Mouse (Mus musculus) liver, embryonic 14.5 days (tissue): ENCODE results near the gene Nudt9. TPM values are rescaled to one million over a fixed set of nuclear protein-coding genes. Genes with fewer than 3 reads are reported as not detected.
A peak's percentile ranks its signal among the peaks of the same experiment; 100 is the strongest.

ENCODE experiments used
- ATAC-seq: fragments of 200-750 bp; cut with Nextera tagmentation; 2 replicates; pipeline ENCODE4 v1.8.0; 2017; ENCODE audit warnings: moderate number of reproducible peaks, mild to moderate bottlenecking, moderate library complexity; ENCODE audit not compliant: insufficient read depth
- DNase-seq, 3 experiments: peaks; one replicate each; pipeline ENCODE4 v3.0.0-alpha.2; 2012 to 2013; ENCODE audit warnings: low read depth in 3 of 3, low spot score in 3 of 3
- H3K27ac ChIP-seq: fragments of 300-500 bp; sonication (generic); 2 replicates; pipeline ENCODE4 v1.5.1; 2014; ENCODE audit warnings: moderate library complexity, mild to moderate bottlenecking, control low read depth, inconsistent platforms
- H3K27me3 ChIP-seq: fragments of 300-500 bp; sonication (generic); 2 replicates; pipeline ENCODE4 v1.6.1; 2014; ENCODE audit warnings: mild to moderate bottlenecking, low read length, moderate library complexity; ENCODE audit not compliant: control insufficient read depth, insufficient read depth
- H3K36me3 ChIP-seq: fragments of 300-500 bp; sonication (generic); replicated peaks from 2 replicates; pipeline ENCODE4 v1.6.1; 2014; ENCODE audit warnings: low read depth; ENCODE audit not compliant: control insufficient read depth, insufficient read depth
- H3K4me1 ChIP-seq, 2 experiments: fragments of 200-500 bp in 1 of 2; fragments of 300-500 bp in 1 of 2; sonication (generic) in 1 of 2; replicated peaks; 2 replicates each; pipeline ENCODE4 v1.6.1; 2012 to 2014; ENCODE audit warnings: antibody characterized with exemption in 1 of 2, inconsistent platforms in 1 of 2, low read length in 1 of 2; ENCODE audit not compliant: control insufficient read depth in 2 of 2, insufficient read depth in 2 of 2
- H3K4me2 ChIP-seq: fragments of 300-500 bp; sonication (generic); 2 replicates; pipeline ENCODE4 v1.6.1; 2014; ENCODE audit warnings: low read depth, mild to moderate bottlenecking, control low read depth, moderate library complexity
- H3K4me3 ChIP-seq, 2 experiments: fragments of 200-500 bp in 1 of 2; fragments of 300-500 bp in 1 of 2; sonication (generic) in 1 of 2; 2 replicates each; pipeline ENCODE4 v1.5.1; 2012 to 2014; ENCODE audit warnings: low read depth in 2 of 2, low read length in 2 of 2, mild to moderate bottlenecking in 2 of 2, control low read depth in 1 of 2, inconsistent platforms in 1 of 2, moderate library complexity in 1 of 2; ENCODE audit not compliant: insufficient read depth in 1 of 2
- H3K9ac ChIP-seq: fragments of 300-500 bp; sonication (generic); replicated peaks from 2 replicates; pipeline ENCODE4 v1.6.1; 2014; ENCODE audit warnings: mild to moderate bottlenecking, control low read depth, moderate library complexity
- H3K9me3 ChIP-seq: fragments of 300-500 bp; sonication (generic); 2 replicates; pipeline ENCODE4 v1.6.1; 2016; ENCODE audit warnings: low read length, mixed read lengths; ENCODE audit not compliant: control insufficient read depth
- CTCF ChIP-seq: IDR thresholded peaks from 2 replicates; pipeline ENCODE4 v1.5.1; 2016; ENCODE audit warnings: antibody characterized with exemption, low read depth, control low read depth
- EP300 ChIP-seq: IDR thresholded peaks from 2 replicates; pipeline ENCODE4 v1.6.1; 2016; ENCODE audit warnings: antibody characterized with exemption, low read depth
- WGBS: fragments of 180-500 bp; shearing (Covaris S2); extraction: QIAGEN DNeasy Blood & Tissue Kit; methylation state at CpG from one replicate; pipeline ENCODE4 v1.1.7; 2014; ENCODE audit not compliant: insufficient replicate concordance; 5-methylcytosine and 5-hydroxymethylcytosine counted together
- polyA plus RNA-seq, 2 experiments: library from polyadenylated mRNA; depleted of rRNA in 1 of 2; stranded (reverse) in 1 of 2; unstranded in 1 of 2; fragments of >200 nt; fragmentation: Nextera tagmentation in 1 of 2; extraction: Ambion mirVana in 1 of 2; gene quantifications; 2 replicates each; pipeline versions ENCODE4 v1.2.1 to v1.2.3; 2012 to 2014

Gene Nudt9
- polyA plus RNA-seq, 2 experiments: 48.1 to 73.8 TPM

DNA sequence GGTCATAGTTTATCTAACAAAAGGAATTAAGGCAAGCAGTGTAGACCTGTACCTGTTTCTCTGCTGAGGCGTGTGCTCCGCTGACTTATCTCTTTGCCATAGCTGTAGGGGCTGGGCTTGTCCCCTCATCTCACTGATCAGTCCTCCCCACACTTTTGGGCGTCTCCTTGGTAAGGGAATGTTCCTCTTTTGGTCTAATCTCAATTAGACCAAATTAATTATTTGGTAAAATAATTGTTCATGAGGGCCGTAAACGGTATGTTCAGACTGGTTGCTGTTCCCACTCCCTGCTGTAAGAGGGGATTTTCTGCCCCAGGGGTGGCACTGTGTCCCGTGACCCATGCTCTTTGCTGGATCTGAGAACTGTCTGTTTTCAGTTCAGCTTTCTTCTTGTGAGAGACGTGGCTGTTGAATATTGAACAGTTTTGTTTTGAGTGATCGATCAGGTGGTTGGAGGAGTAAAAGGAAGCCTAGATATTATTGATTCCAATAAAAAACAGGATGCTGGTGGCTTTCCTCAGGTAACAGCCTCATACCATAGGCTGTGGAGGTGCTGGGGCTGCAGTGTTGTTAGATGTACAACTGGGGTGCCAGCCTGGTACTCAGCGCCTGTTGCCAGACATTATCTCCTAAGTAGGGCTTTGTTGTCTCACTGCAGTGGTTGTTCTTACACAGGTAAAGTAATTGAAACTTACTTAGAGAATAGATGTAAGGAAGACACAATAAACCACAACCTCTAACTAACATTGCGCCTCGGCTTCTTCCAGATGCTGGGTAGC is 16.9 kb downstream of the Nudt9 start:
- no peaks in the 10 kb centered on the region for H3K27me3 ChIP-seq
- peaks cover 21 to 25% of the 10 kb centered on the region in 2 experiments for H3K4me1 ChIP-seq
- peak overlapping the region; percentile 89 for H3K27ac ChIP-seq
- H3K4me3 ChIP-seq: peak overlapping the region in 1 of 2 experiments; percentile 17; a peak in 2 of 4 replicates
- peaks cover 42% of the 10 kb centered on the region for H3K36me3 ChIP-seq
- H3K4me2 ChIP-seq: peak overlapping the region; percentile 70
- peak; percentile 100 for ATAC-seq
- peak overlapping the region; percentile 61 for H3K9ac ChIP-seq
- H3K9me3 ChIP-seq: no peaks in the 10 kb centered on the region
- DNase-seq: peak; percentile 58 to 70 (median 66)
- 48% methylated on average over 11 of the region's 11 CpGs for WGBS
- peak; percentile 70 for TF ChIP-seq EP300
- no peak for TF ChIP-seq CTCF

DNA sequence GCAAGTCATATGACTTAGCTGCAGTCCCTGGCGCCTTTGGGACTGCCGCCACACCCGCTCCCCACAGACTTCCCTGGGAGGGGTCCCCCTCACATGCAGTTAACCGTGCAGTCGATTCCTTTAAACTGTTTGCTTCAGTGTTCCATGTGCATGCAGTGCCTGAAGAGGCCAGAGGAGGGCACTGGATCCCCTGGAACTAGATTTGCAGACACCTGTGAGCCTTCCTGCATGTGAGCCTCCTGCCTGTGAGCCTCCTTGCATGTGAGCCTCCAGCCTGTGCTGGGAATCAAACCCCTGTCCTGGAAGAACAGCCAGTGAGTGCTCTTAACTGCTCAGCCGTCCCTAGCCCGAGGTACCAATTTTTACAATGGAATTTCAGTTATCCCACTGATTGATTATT is 22.6 kb downstream of the Nudt9 start:
- no peaks in the 10 kb centered on the region for H3K9me3 ChIP-seq
- no peaks in the 10 kb centered on the region for H3K27me3 ChIP-seq
- ATAC-seq (peak; percentile 37; the same call in 1 of the 2 replicates), DNase-seq (no peak)
- WGBS: 78% methylated on average over 7 of the region's 7 CpGs
- H3K4me3 ChIP-seq: no peak overlapping the region
- H3K4me1 ChIP-seq: peaks cover under 1% of the 10 kb centered on the region in 2 experiments; a peak in 3 of 4 replicates
- H3K36me3 ChIP-seq: peaks cover 7% of the 10 kb centered on the region
- H3K4me2 ChIP-seq: no peak overlapping the region
- TF ChIP-seq CTCF (peak; percentile 73), EP300 (no peak)
- no peak overlapping the region for H3K9ac ChIP-seq
- no peak overlapping the region for H3K27ac ChIP-seq

DNA sequence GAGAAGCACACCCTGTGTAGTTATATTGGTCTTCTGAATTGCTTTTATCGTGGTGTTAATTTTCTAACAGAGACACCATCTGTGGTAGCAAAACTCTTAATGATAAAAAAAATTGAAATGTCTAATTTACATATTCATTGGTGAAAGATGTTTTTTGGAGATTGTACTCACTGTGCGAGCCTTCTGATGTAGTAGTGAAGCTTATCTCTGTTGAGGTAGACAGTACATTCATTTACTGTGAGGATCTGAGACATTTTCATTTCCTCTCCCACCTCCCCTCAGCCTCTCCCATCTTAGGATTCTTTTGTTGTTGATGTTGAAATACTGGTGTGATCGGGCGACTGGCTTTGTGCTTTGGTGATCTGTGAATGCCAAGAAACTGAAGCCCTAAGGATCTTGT is 24.9 kb downstream of the Nudt9 start:
- DNase-seq: no peak
- no peak overlapping the region for H3K9ac ChIP-seq
- H3K27ac ChIP-seq: no peak overlapping the region
- H3K9me3 ChIP-seq: no peaks in the 10 kb centered on the region
- no peaks in the 10 kb centered on the region; a peak in 1 of 4 replicates for H3K4me1 ChIP-seq
- H3K27me3 ChIP-seq: peaks cover 6% of the 10 kb centered on the region; the same call in 1 of the 2 replicates
- 43% methylated on average over 4 of the region's 4 CpGs for WGBS
- no peak overlapping the region for H3K4me2 ChIP-seq
- ATAC-seq: no peak
- no peak overlapping the region for H3K4me3 ChIP-seq
- TF ChIP-seq EP300 (0 out of 2 replicates have a peak, but pooled peaks have one; percentile 7), CTCF (no peak)
- no peaks in the 10 kb centered on the region for H3K36me3 ChIP-seq

- peaks cover 0 to 1% of the 10 kb centered on the region in 2 experiments; a peak in 1 of 4 replicates for H3K4me1 ChIP-seq
- DNase-seq (no peak), ATAC-seq (peak; percentile 52; the same call in 1 of the 2 replicates)
- no peak overlapping the region for H3K27ac ChIP-seq
- TF ChIP-seq EP300 (no peak), CTCF (no peak)
- no peak overlapping the region for H3K4me2 ChIP-seq
- no peak overlapping the region for H3K9ac ChIP-seq
- H3K36me3 ChIP-seq: no peaks in the 10 kb centered on the region
- H3K27me3 ChIP-seq: peaks cover 6% of the 10 kb centered on the region
- H3K9me3 ChIP-seq: no peaks in the 10 kb centered on the region
- WGBS: 36% methylated on average over 6 of the region's 8 CpGs
- no peak overlapping the region for H3K4me3 ChIP-seq
Observed at GRCm38 (mm10) chr5:104072272-104072886, 26.3 kb downstream of the Nudt9 start.

DNA sequence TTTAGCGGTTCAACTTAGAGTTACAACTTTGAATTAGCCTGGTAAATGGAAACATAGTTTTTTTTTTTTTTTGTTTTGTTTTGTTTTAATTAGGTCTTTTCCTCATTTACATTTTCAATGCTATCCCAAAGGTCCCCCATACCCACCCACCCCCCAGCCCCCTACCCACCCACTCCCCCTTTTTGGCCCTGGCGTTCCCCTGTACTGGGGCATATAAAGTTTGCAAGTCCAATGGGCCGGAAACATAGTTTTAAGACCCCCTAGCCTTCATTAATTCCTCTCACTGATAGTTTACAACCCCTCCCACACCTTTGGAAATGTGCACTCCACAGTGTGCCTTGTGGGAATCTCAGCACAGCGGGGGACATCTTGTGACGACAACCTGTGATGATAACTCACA is 27.5 kb downstream of the Nudt9 start:
- 80% methylated on average over 5 of the region's 5 CpGs for WGBS
- no peak for DNase-seq
- H3K4me3 ChIP-seq: no peak overlapping the region
- ATAC-seq: peak; percentile 48; the same call in 1 of the 2 replicates
- no peak overlapping the region for H3K27ac ChIP-seq
- no peaks in the 10 kb centered on the region for H3K36me3 ChIP-seq
- H3K27me3 ChIP-seq: peaks cover 6% of the 10 kb centered on the region
- TF ChIP-seq CTCF (no peak), EP300 (no peak)
- no peak overlapping the region for H3K9ac ChIP-seq
- H3K4me1 ChIP-seq: peaks cover 0 to 1% of the 10 kb centered on the region in 2 experiments; a peak in 1 of 4 replicates
- H3K4me2 ChIP-seq: no peak overlapping the region
- H3K9me3 ChIP-seq: no peaks in the 10 kb centered on the region
